Mouse (Mus musculus) B cell, adult 67 days (primary cell): ENCODE results near the gene Btg3. TPM values are rescaled to one million over a fixed set of nuclear protein-coding genes. Genes with fewer than 3 reads are reported as not detected.

Experiments used
- total RNA-seq, 2 experiments: library from RNA; stranded (reverse); gene quantifications; 4 replicates each; pipeline ENCODE4 v1.2.4; 2023

The Btg3 gene
- total RNA-seq = 10 to 100 TPM; 14.1 to 17.5 TPM

GRCm38 (mm10) chr16:78376745-78377570, at the start of gene Btg3:
TSS of gene Btg3 (minus strand) at chr16:78377192.

GRCm38 (mm10) chr16:78301183-78301830, 75.7 kb downstream of the Btg3 start, which contains the start of gene Cxadr:
TSS of gene Cxadr (plus strand) at chr16:78301489.

Other genes starting within 250 kb of the Btg3 start
- not detected for gene Cxadr, start 75.7 kb downstream of the Btg3 start, total RNA-seq
- gene D16Ertd472e, start 199.5 kb upstream of the Btg3 start, total RNA-seq = 10 to 100 TPM; 30.8 TPM